Mouse (Mus musculus) olfactory bulb, adult 2 months (tissue): ENCODE data around the gene Ckap4.

Source experiments
- CTCF ChIP-seq: fragments of 200-500 bp; IDR thresholded peaks from 2 replicates; pipeline ENCODE4 v1.5.1; 2012; ENCODE audit warnings: low read depth, mild to moderate bottlenecking, low read length, moderate library complexity; ENCODE audit not compliant: insufficient read depth
- POLR2A ChIP-seq: fragments of 200-500 bp; IDR thresholded peaks from 2 replicates; pipeline ENCODE4 v1.6.1; 2012; ENCODE audit warnings: mild to moderate bottlenecking, low read depth, low read length, moderate library complexity; ENCODE audit not compliant: insufficient read depth

GRCm38 (mm10) chr10:84531576-84531975 is 2.3 kb downstream of the Ckap4 start:
- TF ChIP-seq CTCF (no peak), POLR2A (no peak)
